Mouse (Mus musculus): ENCODE results near the gene Esrp2. TPM values are rescaled to one million over a fixed set of nuclear protein-coding genes. Genes with fewer than 3 reads are reported as not detected.
A peak's percentile ranks its signal among the peaks of the same experiment; 100 is the strongest.

Gene Esrp2
- not detected for total RNA-seq (2021)

- intact Hi-C loops (cut with DNase I), result no loop called here
- DNase-seq, result no peak
Measured at GRCm38 (mm10) chr8:106136156-106137130, at the start of gene Esrp2. TSS of gene Esrp2 (minus strand) at chr8:106136974.

DNA sequence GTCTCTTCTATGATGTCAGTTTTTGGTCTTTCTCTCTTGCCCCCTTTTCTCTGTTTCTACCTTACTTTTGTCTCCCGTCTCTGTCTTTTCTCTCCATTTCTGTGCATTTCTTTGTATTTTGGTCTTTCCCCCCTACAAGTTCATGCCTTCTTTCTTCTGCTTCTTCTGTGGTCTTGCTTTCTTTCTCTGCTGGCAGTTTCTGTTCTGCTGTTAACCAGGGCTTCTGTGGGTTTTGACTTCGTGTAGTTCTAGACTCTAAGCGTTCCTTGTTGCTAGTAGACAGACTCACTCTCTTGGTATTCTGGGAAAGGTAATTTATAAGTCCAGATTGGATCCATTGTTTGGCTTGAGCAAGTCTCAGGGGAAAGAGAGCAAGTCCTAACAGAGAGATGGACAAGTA is 49.6 kb upstream of the Esrp2 start:
- intact Hi-C loops (cut with DNase I), result no loop called here
- DNase-seq, result no peak

DNA sequence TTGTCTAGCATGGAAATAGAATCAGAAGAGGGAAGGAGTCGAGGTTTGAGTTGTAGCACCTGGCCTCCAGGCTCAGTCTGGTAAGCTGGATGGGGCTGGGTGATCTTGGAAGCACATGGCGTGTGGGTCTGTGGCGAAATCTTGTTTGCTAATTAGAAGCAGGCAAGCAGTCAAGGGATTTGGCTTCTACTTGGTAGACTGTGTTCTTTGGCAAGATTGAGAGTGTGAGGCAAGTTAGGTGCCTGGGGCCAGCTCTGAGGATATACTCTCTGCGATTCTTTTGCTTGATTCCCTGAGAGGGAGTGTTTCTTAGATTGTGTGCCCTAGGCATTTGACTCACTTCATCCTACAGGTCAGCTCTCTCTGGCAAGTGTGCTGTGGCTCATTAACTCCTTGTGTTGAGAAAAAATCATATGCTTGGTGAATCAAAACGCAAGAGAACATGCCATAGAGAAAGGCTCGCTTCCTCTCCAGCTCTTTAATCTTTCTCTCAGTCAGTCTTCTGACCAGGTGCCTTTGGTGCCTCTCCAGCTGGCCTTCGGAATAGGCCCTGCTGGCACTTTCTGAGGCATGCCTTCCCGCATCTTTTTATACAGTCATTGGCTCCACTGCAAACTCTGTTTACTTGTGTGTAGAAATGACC is 49.0 kb upstream of the Esrp2 start:
- DNase-seq, result no peak
- intact Hi-C loops (cut with DNase I), result no loop called here

- DNase-seq, result no peak
- intact Hi-C loops (cut with DNase I), result no loop called here
Measured at GRCm38 (mm10) chr8:106178428-106178827, 41.7 kb upstream of the Esrp2 start.

- DNase-seq, result no peak
- intact Hi-C loops (cut with DNase I), result no loop called here
Measured at GRCm38 (mm10) chr8:106177594-106177993, 40.8 kb upstream of the Esrp2 start.

DNA sequence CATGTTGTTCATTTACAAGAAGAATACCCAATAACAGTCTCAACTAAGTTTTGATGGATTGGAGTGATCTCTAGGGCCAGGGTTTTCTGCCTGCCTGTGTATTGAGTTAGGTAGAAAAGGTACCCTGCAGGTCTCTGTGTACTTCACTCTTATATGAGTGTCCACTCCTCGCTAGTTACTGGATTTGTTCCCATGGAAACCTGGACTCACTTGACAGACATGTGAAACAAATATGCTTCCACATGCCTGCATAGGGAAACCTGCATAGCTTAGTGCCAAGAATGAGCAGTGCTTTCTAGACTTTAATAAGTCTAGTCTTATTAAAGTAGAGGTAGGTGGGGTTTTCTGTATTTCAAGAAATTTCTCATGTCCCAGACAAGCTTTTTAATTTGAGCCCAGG is 40.1 kb upstream of the Esrp2 start:
- DNase-seq, result no peak
- intact Hi-C loops (cut with DNase I), result no loop called here

DNA sequence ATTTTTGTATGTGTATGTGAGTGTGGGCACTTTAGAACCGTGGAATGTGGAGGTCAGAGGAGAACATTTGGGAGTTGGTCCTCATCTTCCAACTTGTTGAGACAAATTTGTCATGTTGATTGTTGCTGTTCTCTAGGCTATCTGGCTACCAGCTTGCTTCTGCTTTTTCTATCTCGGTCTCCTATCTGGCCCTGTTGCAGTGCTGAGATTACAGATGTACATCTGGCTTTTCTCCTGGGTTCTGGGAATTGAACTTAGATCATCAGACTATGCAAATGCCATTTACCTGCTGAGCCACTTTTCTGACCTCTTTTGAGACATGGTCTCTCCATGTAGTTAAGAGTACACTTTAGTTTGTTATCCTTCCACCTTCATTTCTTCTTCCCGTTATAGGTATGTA is 36.8 kb upstream of the Esrp2 start:
- intact Hi-C loops (cut with DNase I), result no loop called here
- no peak for DNase-seq

DNA sequence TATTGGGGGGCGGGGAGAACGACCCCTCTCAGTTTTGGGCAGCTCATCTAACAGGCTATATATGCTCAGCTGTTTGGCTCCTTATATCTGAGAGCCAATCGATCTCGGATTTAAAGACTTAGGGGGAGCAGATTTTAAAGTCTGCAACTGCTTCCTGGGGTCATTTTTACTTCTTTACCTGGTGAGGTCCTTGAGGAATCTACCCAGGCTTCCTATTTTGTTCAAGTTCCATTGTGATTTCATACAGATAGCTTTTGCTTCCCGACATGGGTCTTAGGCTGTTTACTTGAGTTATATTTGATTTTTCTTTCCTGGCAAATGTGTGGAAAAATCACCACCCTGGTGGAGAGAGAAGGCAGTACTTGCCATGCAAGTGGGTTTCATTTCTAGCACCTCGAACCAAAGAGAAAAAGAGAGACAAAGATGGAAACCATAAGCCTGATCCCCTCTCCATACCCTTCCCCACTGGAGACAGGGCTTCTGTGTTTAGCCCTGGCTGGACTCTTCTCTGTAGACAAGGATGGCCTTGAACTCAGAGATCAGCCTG is 33.2 kb upstream of the Esrp2 start:
- DNase-seq, result no peak
- intact Hi-C loops (cut with DNase I), result no loop called here

DNA sequence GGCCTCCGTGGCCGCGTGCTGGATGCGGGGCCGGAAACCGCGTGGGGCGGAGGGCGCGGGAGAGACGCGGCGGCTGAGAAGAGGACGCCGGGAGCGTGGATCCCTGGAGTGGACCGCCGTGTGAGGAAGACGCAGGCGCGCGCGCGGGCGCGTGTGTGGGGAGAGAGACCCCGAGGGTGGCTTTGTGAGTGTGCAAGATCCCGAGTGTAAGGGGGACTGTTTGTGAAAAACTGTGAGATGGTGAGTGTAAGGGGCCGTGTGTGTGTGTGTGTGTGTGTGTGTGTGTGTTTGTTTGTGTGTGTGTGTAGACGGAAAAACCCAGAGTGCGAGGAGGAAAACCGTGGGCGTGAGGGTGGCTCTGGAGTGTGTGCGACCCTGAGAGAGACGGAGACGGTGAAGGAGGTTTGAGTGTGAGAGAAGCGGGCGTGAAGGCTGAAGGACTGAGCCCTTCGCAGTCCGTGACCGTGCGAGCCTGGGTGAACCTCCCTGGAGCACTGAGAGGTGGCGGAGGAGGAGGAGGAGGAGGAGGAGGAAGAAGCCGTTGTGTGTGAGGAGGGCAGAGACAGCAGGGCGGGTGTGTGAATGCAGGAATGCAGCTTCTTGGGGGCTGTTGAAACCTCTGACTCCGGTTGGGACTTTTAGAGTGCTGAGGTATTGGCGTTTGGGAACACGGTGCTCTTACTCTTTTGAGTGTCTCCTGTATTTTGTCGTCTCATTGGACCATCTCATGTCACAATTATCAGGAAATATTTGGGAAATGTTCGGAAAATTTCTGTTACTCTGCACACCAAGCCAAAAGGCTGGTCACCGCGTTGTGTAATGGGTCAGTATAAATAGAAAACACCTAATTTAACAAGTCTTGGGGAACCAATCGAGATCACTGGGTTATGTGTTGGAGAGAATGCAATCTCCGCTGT is 32.5 kb upstream of the Esrp2 start:
- peak; percentile 27 for DNase-seq
- intact Hi-C loops (cut with DNase I), result no loop called here

DNA sequence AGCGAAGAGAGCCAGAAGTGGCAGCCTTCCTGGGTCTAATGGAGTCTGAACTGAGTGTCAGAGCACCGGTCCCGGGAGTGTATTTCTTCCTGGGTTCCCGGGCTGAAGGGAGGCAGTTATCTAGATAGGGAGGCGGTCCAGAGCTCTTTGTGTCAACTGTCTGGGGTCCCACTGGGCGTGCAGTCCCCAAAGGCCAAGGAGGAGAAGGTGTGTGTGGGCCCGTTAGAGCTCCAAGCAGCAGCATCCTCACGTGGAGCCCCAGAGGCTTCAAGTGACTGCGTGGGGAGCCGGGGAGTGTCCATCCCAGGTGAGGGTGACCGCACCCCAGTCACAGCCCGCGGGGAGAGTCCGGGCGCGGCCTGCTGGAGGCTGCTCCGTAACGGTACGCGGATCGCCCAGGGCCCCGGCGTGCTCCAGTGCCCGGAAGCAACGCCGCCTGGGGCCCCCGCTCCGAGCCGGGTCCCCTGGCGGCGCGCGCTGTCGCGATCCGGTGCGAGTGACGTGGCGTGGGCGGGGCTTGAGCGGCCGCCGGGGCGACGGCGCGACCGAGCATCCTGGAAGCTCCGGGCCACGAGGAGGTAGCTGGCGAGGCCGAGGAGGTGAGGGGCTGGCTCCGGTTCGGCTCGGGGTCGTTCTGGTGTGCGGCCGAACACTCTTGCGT is 31.7 kb upstream of the Esrp2 start, which contains the start of gene Slc7a6:
Gene Slc7a6, plus strand, starts transcription at position 502 of the 661 bp plus-strand sequence.
- intact Hi-C loops (cut with DNase I), result no loop called here

GRCm38 (mm10) chr8:106165460-106165859 is 28.7 kb upstream of the Esrp2 start:
- intact Hi-C loops (cut with DNase I), result no loop called here
- DNase-seq, result peak; percentile 74

More for the DNA sequence above, 31.7 kb upstream of the Esrp2 start, which contains the start of gene Slc7a6:
- DNase-seq, result peak; percentile 83

GRCm38 (mm10) chr8:106163251-106163650 is 26.5 kb upstream of the Esrp2 start:
- no peak for DNase-seq
- intact Hi-C loops (cut with DNase I), result no loop called here

DNA sequence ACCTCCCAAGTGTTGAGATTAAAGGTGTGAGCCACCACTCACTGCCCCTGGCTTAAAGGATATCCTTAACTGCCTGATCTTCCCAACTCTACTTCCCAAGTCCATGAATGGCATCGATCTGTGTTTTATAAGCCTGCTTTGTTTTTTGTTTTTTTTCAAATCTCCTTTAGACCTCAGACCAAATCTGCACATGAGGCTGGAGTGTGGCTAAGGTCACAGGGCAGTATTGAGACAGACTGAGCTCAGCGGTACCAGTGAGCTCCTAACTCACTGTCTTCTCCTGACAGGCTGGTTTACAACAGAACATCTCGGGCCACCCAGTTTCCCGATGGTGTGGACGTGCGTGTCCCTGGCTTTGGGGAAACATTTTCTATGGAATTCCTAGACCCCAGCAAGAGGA is 23.1 kb upstream of the Esrp2 start:
- intact Hi-C loops (cut with DNase I), result no loop called here

DNA sequence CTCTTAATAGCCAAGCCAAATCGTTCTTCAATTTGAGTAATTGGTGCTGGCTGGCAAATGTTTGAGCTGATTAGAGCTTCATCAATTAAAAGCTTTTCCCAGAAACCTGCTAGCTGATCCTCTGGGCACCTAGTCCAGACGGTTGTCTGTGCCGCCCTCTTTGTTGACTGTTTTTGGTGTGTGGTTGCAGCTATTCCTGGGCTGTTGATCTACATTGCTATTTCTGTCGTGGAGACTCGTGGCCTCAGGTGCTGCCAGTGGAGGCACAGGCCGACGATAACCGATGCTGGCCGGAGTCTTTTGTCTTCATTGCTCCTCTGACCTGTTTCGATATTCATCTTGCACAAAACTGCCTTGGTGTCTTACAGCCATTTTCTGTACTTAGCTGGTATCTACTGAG is 21.6 kb upstream of the Esrp2 start:
- intact Hi-C loops (cut with DNase I), result no loop called here
- DNase-seq, result no peak

More for the DNA sequence above, 23.1 kb upstream of the Esrp2 start:
- no peak for DNase-seq

DNA sequence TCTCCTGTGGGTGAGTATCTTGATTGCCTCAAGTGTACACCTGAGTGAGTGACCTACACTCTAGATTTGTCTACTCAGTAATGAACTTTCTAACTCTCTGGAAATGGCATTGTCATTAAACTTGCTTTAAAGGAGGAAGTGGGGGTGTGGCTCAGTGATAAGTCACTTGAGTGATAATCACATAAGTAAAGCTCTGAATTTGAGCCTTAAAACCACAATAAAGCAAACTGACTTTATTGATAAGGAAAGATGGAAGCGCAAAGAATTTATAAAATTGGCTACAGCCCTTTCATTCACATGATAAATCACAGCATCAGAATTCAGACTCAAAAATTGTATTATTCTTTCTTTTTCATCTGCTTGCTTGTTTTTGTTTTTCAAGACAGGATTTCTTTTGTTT is 20.6 kb upstream of the Esrp2 start:
- intact Hi-C loops (cut with DNase I), result no loop called here

GRCm38 (mm10) chr8:106152876-106153275 is 16.1 kb upstream of the Esrp2 start:
- intact Hi-C loops (cut with DNase I), result no loop called here
- DNase-seq, result no peak

More for the DNA sequence above, 20.6 kb upstream of the Esrp2 start:
- DNase-seq, result no peak

DNA sequence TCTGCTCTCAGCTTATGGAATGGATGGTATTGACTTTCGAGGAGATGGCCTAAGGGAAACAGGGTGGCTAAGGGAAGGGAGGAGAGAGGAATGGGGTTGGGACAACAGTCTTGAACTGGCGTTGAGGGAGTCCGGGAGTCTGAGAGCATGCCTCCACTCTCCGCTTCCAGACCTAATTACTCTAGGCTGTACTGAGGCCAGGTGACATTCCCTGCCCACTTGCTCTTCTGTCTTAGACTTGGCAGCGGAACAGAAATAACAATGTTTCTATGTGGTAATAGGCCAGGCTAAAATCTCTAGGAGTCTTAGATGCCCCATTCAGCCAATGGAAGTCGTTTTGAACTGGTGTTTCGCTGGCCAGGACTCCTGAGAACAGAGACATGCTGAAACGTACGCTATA is 14.3 kb upstream of the Esrp2 start:
- intact Hi-C loops (cut with DNase I), result no loop called here
- no peak for DNase-seq

DNA sequence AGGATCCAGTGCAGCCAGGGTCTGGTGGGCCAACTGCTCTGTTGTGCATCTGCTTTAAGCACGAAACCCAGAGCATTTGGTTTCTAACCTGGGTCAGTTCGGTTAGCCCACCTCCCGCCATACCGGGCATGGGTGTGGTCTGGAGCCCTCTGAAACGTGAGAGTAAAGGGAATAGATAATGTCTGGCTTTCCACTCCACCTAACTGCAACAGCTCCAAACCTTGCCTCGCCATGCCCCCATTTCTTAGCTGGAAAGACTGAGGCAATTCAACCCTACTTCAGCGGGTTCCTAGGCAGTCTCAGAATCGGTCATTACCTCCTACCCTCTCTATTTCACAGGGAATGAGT is 13.9 kb upstream of the Esrp2 start:
- intact Hi-C loops (cut with DNase I), result no loop called here
- DNase-seq, result no peak

DNA sequence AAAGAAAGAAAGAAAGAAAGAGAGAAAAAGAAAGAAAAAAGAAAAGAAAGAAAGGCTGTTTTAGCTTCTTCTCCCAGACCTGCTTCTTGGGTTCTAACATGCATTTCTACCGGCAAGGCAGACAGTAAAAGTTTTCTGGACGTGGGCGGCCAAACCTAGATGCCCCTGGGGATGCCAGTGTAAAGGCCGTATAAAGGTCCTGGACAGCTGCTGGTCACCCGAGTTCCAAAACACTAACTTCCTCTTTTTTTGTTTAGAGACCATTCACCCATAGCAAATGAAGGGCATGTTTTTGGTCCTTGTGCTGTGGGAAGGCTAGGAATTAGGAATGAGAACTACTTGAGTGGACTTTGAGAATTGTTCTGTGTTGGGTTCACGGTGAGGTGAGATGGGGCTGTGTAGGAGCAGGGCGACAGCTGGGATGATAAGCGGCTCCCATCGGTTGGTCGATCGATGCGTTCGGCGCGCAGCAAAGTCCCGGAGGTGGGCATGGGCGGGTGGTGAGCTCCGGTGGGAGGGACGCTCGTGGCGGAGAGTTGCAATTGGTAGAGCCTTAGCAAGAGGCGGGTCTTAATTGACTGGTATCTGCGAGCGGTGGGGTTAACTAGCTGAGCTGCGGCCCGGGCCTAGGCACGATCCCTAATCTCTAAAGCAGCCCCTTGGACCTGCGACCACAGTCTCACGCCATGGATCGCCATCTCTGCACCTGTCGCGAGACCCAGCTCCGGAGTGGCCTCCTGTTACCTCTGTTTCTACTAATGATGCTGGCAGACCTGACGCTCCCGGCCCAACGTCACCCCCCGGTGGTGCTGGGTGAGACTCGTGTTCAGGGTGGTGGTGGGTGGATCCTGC is 13.3 kb upstream of the Esrp2 start, which contains the start of gene Pla2g15:
Gene Pla2g15, plus strand, starts transcription at position 599 of the 852 bp plus-strand sequence.
- intact Hi-C loops (cut with DNase I), result no loop called here
- DNase-seq, result peak; percentile 93

Data from left cerebral cortex, postnatal 4 days (tissue).